Mouse (Mus musculus) G1E (cell line): Measurements from ENCODE around the gene Ubash3b. TPM values are rescaled to one million over a fixed set of nuclear protein-coding genes. Genes with fewer than 3 reads are reported as not detected.

Experiments used
- ATAC-seq: 2 replicates; pipeline ENCODE4 v1.8.0; 2016; ENCODE audit warnings: mild to moderate bottlenecking; ENCODE audit not compliant: insufficient number of reproducible peaks, poor library complexity, low FRiP score, severe bottlenecking; ENCODE audit errors: extremely low read depth
- DNase-seq: peaks from one replicate; pipeline ENCODE4 v3.0.0; 2012; ENCODE audit warnings: low spot score
- H3K27me3 ChIP-seq: 2 replicates; pipeline ENCODE4 v1.6.1; 2012; ENCODE audit warnings: mild to moderate bottlenecking, low read length, inconsistent platforms; ENCODE audit not compliant: insufficient read depth
- H3K36me3 ChIP-seq: replicated peaks from 2 replicates; pipeline ENCODE3; 2012; ENCODE audit warnings: mild to moderate bottlenecking, inconsistent platforms
- H3K4me1 ChIP-seq: 2 replicates; pipeline ENCODE4 v1.6.1; 2012; ENCODE audit warnings: low read depth, low read length, inconsistent platforms, mixed read lengths; ENCODE audit not compliant: insufficient read depth
- H3K4me3 ChIP-seq: 2 replicates; pipeline ENCODE4 v1.5.1; 2012; ENCODE audit warnings: low read depth, mild to moderate bottlenecking, inconsistent platforms, low read length, moderate library complexity, mixed read lengths
- H3K9me3 ChIP-seq: replicated peaks from 2 replicates; pipeline ENCODE4 v1.6.1; 2012; ENCODE audit warnings: inconsistent platforms
- CTCF ChIP-seq: IDR thresholded peaks from 2 replicates; pipeline ENCODE4 v1.5.1; 2012; ENCODE audit warnings: low read depth, low read length, inconsistent platforms, mixed read lengths
- GATA1 ChIP-seq: IDR thresholded peaks from 2 replicates; pipeline ENCODE4 v1.6.1; 2012; ENCODE audit warnings: borderline replicate concordance, low read length, inconsistent platforms, mixed read lengths
- GATA2 ChIP-seq: IDR thresholded peaks from 2 replicates; pipeline ENCODE4 v1.6.1; 2012; ENCODE audit warnings: low read depth, low read length, inconsistent platforms, borderline replicate concordance
- POLR2AphosphoS5 ChIP-seq: IDR thresholded peaks from 2 replicates; pipeline ENCODE4 v1.6.1; 2012; ENCODE audit warnings: low read depth, low read length, inconsistent platforms; ENCODE audit not compliant: insufficient replicate concordance
- TAL1 ChIP-seq: conservative IDR thresholded peaks from 2 replicates; pipeline ENCODE4 v1.6.1; 2012; ENCODE audit warnings: low read depth, low read length, inconsistent platforms, mixed read lengths
- polyA plus RNA-seq: library from polyadenylated mRNA; stranded (reverse); fragments of >175 nt; gene quantifications from 2 replicates; pipeline ENCODE4 v1.2.3, GENCODE M21; 2012
- total RNA-seq, 2 experiments: library from RNA; stranded (forward) in 1 of 2; stranded (reverse) in 1 of 2; fragments of 200-1000 nt in 1 of 2; fragments of >200 nt in 1 of 2; fragmentation: Nextera tagmentation in 1 of 2; gene quantifications; 2 replicates each; pipeline ENCODE4 v1.2.3; 2014 to 2017

Gene Ubash3b
- total and polyA plus RNA-seq, 3 experiments: 14.2 to 33.0 (median 20.9) TPM

GRCm38 (mm10) chr9:40963586-40964417 is 197.7 kb downstream of the Ubash3b start, which contains the start of gene Jhy:
Jhy (minus strand) TSS chr9:40964118.
- no peaks in the 10 kb centered on the region for H3K9me3 ChIP-seq
- no peak for DNase-seq
- H3K4me1 ChIP-seq: no peaks in the 10 kb centered on the region
- no peak within 1 kb of the TSS for H3K4me3 ChIP-seq
- no peak for ATAC-seq
- TF ChIP-seq TAL1 (no peak), GATA1 (no peak), POLR2AphosphoS5 (no peak), GATA2 (no peak)
- no peaks in the 10 kb centered on the region for H3K36me3 ChIP-seq
- H3K27me3 ChIP-seq: peaks cover 9% of the 10 kb centered on the region; the same call in 1 of the 2 replicates

- Histone ChIP-seq H3K4me3 (no peak overlapping the region), H3K27me3 (peaks cover 9% of the 10 kb centered on the region; the same call in 1 of the 2 replicates), H3K36me3 (no peaks in the 10 kb centered on the region), H3K9me3 (no peaks in the 10 kb centered on the region), H3K4me1 (no peaks in the 10 kb centered on the region)
- ATAC-seq: no peak
- DNase-seq: no peak
- TF ChIP-seq POLR2AphosphoS5 (no peak), TAL1 (no peak), GATA2 (no peak), CTCF (no peak), GATA1 (no peak)
Observed at GRCm38 (mm10) chr9:40961401-40961800, 200.1 kb downstream of the Ubash3b start.

Other genes starting within 250 kb of the Ubash3b start
- not detected in 2 replicates for gene Jhy, start 197.6 kb downstream of the Ubash3b start, total RNA-seq (2014; fragmentation: Nextera tagmentation)
- 0.44 TPM in 1 of 2 replicates, not detected in the other for gene Jhy, start 197.6 kb downstream of the Ubash3b start, total RNA-seq (2017)
- not detected in 2 replicates for gene Jhy, start 197.6 kb downstream of the Ubash3b start, polyA plus RNA-seq
- gene Crtam, start 157.1 kb downstream of the Ubash3b start, total RNA-seq (2014; fragmentation: Nextera tagmentation): not detected in 2 replicates
- gene Crtam, start 157.1 kb downstream of the Ubash3b start, total RNA-seq (2017): 0.05 and 0.06 TPM in 2 replicates
- gene Crtam, start 157.1 kb downstream of the Ubash3b start, polyA plus RNA-seq: not detected in 2 replicates